Mouse (Mus musculus) hindbrain, embryonic 12.5 days (tissue): ENCODE data around the gene Jagn1. TPM values are rescaled to one million over a fixed set of nuclear protein-coding genes. Genes with fewer than 3 reads are reported as not detected.

Experiments
- ATAC-seq: fragments of 200-750 bp; cut with Nextera tagmentation; 2 replicates; pipeline ENCODE4 v1.8.0; 2017; ENCODE audit warnings: moderate TSS enrichment; ENCODE audit not compliant: low FRiP score
- H3K27ac ChIP-seq: fragments of 300-500 bp; sonication (generic); 2 replicates; pipeline ENCODE4 v1.5.1; 2016; ENCODE audit warnings: mild to moderate bottlenecking
- H3K27me3 ChIP-seq: fragments of 300-500 bp; sonication (generic); 2 replicates; pipeline ENCODE4 v1.6.1; 2016; ENCODE audit warnings: mild to moderate bottlenecking
- H3K36me3 ChIP-seq: fragments of 300-500 bp; sonication (generic); 2 replicates; pipeline ENCODE4 v1.6.1; 2016; ENCODE audit warnings: mild to moderate bottlenecking
- H3K4me1 ChIP-seq: fragments of 300-500 bp; sonication (generic); 2 replicates; pipeline ENCODE4 v1.6.1; 2016
- H3K4me2 ChIP-seq: fragments of 300-500 bp; sonication (generic); replicated peaks from 2 replicates; pipeline ENCODE4 v1.6.1; 2016; ENCODE audit warnings: mild to moderate bottlenecking
- H3K4me3 ChIP-seq: fragments of 300-500 bp; sonication (generic); 2 replicates; pipeline ENCODE4 v1.5.1; 2016; ENCODE audit warnings: mild to moderate bottlenecking
- H3K9ac ChIP-seq: fragments of 300-500 bp; sonication (generic); 2 replicates; pipeline ENCODE4 v1.6.1; 2016; ENCODE audit warnings: mild to moderate bottlenecking, moderate library complexity
- H3K9me3 ChIP-seq: fragments of 300-500 bp; sonication (generic); replicated peaks from 2 replicates; pipeline ENCODE4 v1.6.1; 2016; ENCODE audit warnings: mild to moderate bottlenecking
- WGBS: fragments of 180-500 bp; shearing (Covaris S2); methylation state at CpG from one replicate; pipeline ENCODE4 v1.1.7; 2016; 5-methylcytosine and 5-hydroxymethylcytosine counted together
- polyA plus RNA-seq: library from polyadenylated mRNA; unstranded; fragments of >200 nt; fragmentation: Nextera tagmentation; extraction: Ambion mirVana; gene quantifications from 2 replicates; pipeline ENCODE4 v1.2.1, GENCODE M21; 2016

Gene Jagn1
- polyA plus RNA-seq, 1 experiment from 2014 or later = 71.3 TPM

GRCm38 (mm10) chr6:113418441-113419198 lies 23.7 kb upstream of the Jagn1 start:
- Histone ChIP-seq H3K9me3 (no peaks in the 10 kb centered on the region), H3K27me3 (no peaks in the 10 kb centered on the region), H3K4me2 (peak overlapping the region; percentile 91), H3K4me3 (peak overlapping the region; percentile 55), H3K4me1 (peaks cover 14% of the 10 kb centered on the region), H3K9ac (peak overlapping the region; percentile 64), H3K36me3 (peaks cover 14% of the 10 kb centered on the region; the same call in 1 of the 2 replicates), H3K27ac (no peak overlapping the region)
- WGBS = 16% methylated on average over 16 of the region's 16 CpGs
- ATAC-seq = peak; percentile 74

- ATAC-seq = peak; percentile 98
- Histone ChIP-seq H3K4me3 (peak within 1 kb of the TSS; percentile 55), H3K9ac (peak within 1 kb of the TSS; percentile 64), H3K27me3 (no peaks in the 10 kb centered on the region; the same call in 1 of the 2 replicates), H3K36me3 (peaks cover 12% of the 10 kb centered on the region; the same call in 1 of the 2 replicates), H3K27ac (no peak within 1 kb of the TSS), H3K4me1 (peaks cover 14% of the 10 kb centered on the region), H3K9me3 (no peaks in the 10 kb centered on the region), H3K4me2 (peak within 1 kb of the TSS; percentile 91)
- WGBS = under 1% methylated on average over 25 of the region's 25 CpGs
Measured at GRCm38 (mm10) chr6:113419199-113419587, 23.2 kb upstream of the Jagn1 start, which contains the start of gene Rpusd3. Gene Rpusd3 (minus strand): TSS chr6:113419340.

- Histone ChIP-seq H3K36me3 (no peaks in the 10 kb centered on the region), H3K4me3 (no peak overlapping the region), H3K4me2 (no peak overlapping the region), H3K27me3 (no peaks in the 10 kb centered on the region; the same call in 1 of the 2 replicates), H3K9me3 (no peaks in the 10 kb centered on the region; the same call in 1 of the 2 replicates), H3K27ac (no peak overlapping the region), H3K4me1 (peaks cover 10% of the 10 kb centered on the region), H3K9ac (no peak overlapping the region)
- WGBS = 85% methylated on average over 4 of the region's 4 CpGs
- no peak for ATAC-seq
Measured at GRCm38 (mm10) chr6:113423000-113423399, 19.4 kb upstream of the Jagn1 start.

GRCm38 (mm10) chr6:113424187-113424586 lies 18.2 kb upstream of the Jagn1 start:
- Histone ChIP-seq H3K9ac (no peak overlapping the region), H3K4me1 (peaks cover 3% of the 10 kb centered on the region; the same call in 1 of the 2 replicates), H3K4me2 (no peak overlapping the region), H3K27ac (no peak overlapping the region), H3K4me3 (no peak overlapping the region), H3K27me3 (no peaks in the 10 kb centered on the region; the same call in 1 of the 2 replicates), H3K36me3 (no peaks in the 10 kb centered on the region), H3K9me3 (no peaks in the 10 kb centered on the region; the same call in 1 of the 2 replicates)
- ATAC-seq = no peak
- 88% methylated on average over 7 of the region's 7 CpGs for WGBS

- no peaks in the 10 kb centered on the region for H3K36me3 ChIP-seq
- no peak overlapping the region for H3K4me3 ChIP-seq
- WGBS = 94% methylated on average over 4 of the region's 4 CpGs
- no peak overlapping the region for H3K9ac ChIP-seq
- H3K4me1 ChIP-seq = no peaks in the 10 kb centered on the region
- H3K27me3 ChIP-seq = no peaks in the 10 kb centered on the region; the same call in 1 of the 2 replicates
- H3K9me3 ChIP-seq = no peaks in the 10 kb centered on the region; the same call in 1 of the 2 replicates
- H3K4me2 ChIP-seq = no peak overlapping the region
- no peak for ATAC-seq
- H3K27ac ChIP-seq = no peak overlapping the region
Measured at GRCm38 (mm10) chr6:113426696-113427095, 15.7 kb upstream of the Jagn1 start.

GRCm38 (mm10) chr6:113427397-113427796 lies 15.0 kb upstream of the Jagn1 start:
- H3K9me3 ChIP-seq = no peaks in the 10 kb centered on the region; the same call in 1 of the 2 replicates
- H3K4me3 ChIP-seq = no peak overlapping the region
- no peaks in the 10 kb centered on the region for H3K4me1 ChIP-seq
- H3K36me3 ChIP-seq = no peaks in the 10 kb centered on the region
- no peak for ATAC-seq
- H3K4me2 ChIP-seq = no peak overlapping the region
- no peak overlapping the region for H3K27ac ChIP-seq
- no peak overlapping the region for H3K9ac ChIP-seq
- no peaks in the 10 kb centered on the region; the same call in 1 of the 2 replicates for H3K27me3 ChIP-seq
- 63% methylated on average over 3 of the region's 3 CpGs for WGBS

- Histone ChIP-seq H3K4me1 (no peaks in the 10 kb centered on the region), H3K9me3 (no peaks in the 10 kb centered on the region; the same call in 1 of the 2 replicates), H3K36me3 (no peaks in the 10 kb centered on the region), H3K27ac (no peak overlapping the region), H3K27me3 (no peaks in the 10 kb centered on the region; the same call in 1 of the 2 replicates), H3K4me2 (no peak overlapping the region), H3K9ac (no peak overlapping the region), H3K4me3 (no peak overlapping the region)
- no peak for ATAC-seq
- 88% methylated on average over 16 of the region's 16 CpGs for WGBS
Measured at GRCm38 (mm10) chr6:113428006-113428405, 14.4 kb upstream of the Jagn1 start.

- 76% methylated on average over 3 of the region's 3 CpGs for WGBS
- Histone ChIP-seq H3K27ac (no peak overlapping the region), H3K9ac (no peak overlapping the region), H3K36me3 (no peaks in the 10 kb centered on the region), H3K9me3 (no peaks in the 10 kb centered on the region; the same call in 1 of the 2 replicates), H3K4me2 (no peak overlapping the region), H3K27me3 (peaks cover 2% of the 10 kb centered on the region; the same call in 1 of the 2 replicates), H3K4me1 (no peaks in the 10 kb centered on the region), H3K4me3 (no peak overlapping the region)
- ATAC-seq = no peak
Measured at GRCm38 (mm10) chr6:113429965-113430364, 12.4 kb upstream of the Jagn1 start.

- no peak overlapping the region for H3K27ac ChIP-seq
- no peaks in the 10 kb centered on the region; the same call in 1 of the 2 replicates for H3K9me3 ChIP-seq
- H3K4me1 ChIP-seq = no peaks in the 10 kb centered on the region
- no peaks in the 10 kb centered on the region for H3K36me3 ChIP-seq
- no peak for ATAC-seq
- no peak overlapping the region for H3K4me3 ChIP-seq
- H3K4me2 ChIP-seq = no peak overlapping the region
- peaks cover 2% of the 10 kb centered on the region; the same call in 1 of the 2 replicates for H3K27me3 ChIP-seq
- no peak overlapping the region for H3K9ac ChIP-seq
- 59% methylated on average over 3 of the region's 3 CpGs for WGBS
Measured at GRCm38 (mm10) chr6:113430846-113431245, 11.5 kb upstream of the Jagn1 start.

- WGBS = 57% methylated on average over 3 of the region's 3 CpGs
- Histone ChIP-seq H3K4me2 (no peak overlapping the region), H3K27me3 (peaks cover 2% of the 10 kb centered on the region; the same call in 1 of the 2 replicates), H3K9me3 (no peaks in the 10 kb centered on the region; the same call in 1 of the 2 replicates), H3K4me3 (no peak overlapping the region), H3K36me3 (no peaks in the 10 kb centered on the region), H3K4me1 (no peaks in the 10 kb centered on the region), H3K9ac (no peak overlapping the region), H3K27ac (no peak overlapping the region)
- ATAC-seq = no peak
Measured at GRCm38 (mm10) chr6:113431801-113432200, 10.6 kb upstream of the Jagn1 start.

GRCm38 (mm10) chr6:113433661-113434060 lies 8.7 kb upstream of the Jagn1 start:
- Histone ChIP-seq H3K4me3 (no peak overlapping the region), H3K36me3 (no peaks in the 10 kb centered on the region), H3K27me3 (peaks cover 2% of the 10 kb centered on the region; the same call in 1 of the 2 replicates), H3K9me3 (no peaks in the 10 kb centered on the region), H3K4me2 (no peak overlapping the region), H3K9ac (no peak overlapping the region), H3K27ac (no peak overlapping the region), H3K4me1 (no peaks in the 10 kb centered on the region)
- WGBS = 73% methylated on average over 3 of the region's 3 CpGs
- no peak for ATAC-seq

GRCm38 (mm10) chr6:113434691-113435090 lies 7.7 kb upstream of the Jagn1 start:
- Histone ChIP-seq H3K9me3 (no peaks in the 10 kb centered on the region), H3K27me3 (peaks cover 2% of the 10 kb centered on the region; the same call in 1 of the 2 replicates), H3K36me3 (no peaks in the 10 kb centered on the region), H3K9ac (no peak overlapping the region), H3K4me2 (no peak overlapping the region), H3K27ac (no peak overlapping the region), H3K4me1 (no peaks in the 10 kb centered on the region), H3K4me3 (no peak overlapping the region)
- 67% methylated on average over 7 of the region's 7 CpGs for WGBS
- no peak for ATAC-seq
